ENCODE assay signal across 33 mouse cellular contexts in the genomic region with DNA sequence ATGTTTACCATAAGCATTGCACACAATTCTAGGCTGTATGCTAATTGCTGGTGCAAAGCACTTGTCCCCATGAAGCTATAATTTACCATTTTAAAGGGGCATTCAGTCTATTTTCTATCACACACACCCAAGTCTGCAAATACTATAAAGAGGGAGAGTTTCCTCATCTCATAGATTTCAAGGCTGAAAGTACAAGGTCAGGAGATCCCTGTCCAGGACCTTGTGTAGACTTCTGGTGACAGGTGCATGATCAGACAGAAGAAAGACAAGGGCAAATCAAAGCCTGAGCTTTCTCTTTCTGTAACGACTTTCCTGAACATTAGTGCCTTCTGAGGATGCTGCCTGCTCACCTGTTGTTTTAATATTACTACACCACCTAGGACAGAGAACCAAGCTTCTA.
"Had no signal": no experiment of that assay in that cellular context is flagged by ENCODE, and none has a peak within 500 bp of the region (broad histone marks: within the 10 kb centered on the region; RNA-seq: fewer than 3 reads in every experiment).

No protein-coding gene starts in this region.

- H3K27me3 ChIP-seq: heart, embryonic 12.5 days; heart, embryonic 13.5 days; heart, embryonic 15.5 days; hindbrain, embryonic 12.5 days; hindbrain, embryonic 13.5 days; hindbrain, embryonic 15.5 days; kidney, embryonic 15.5 days had no signal

- ATAC-seq: hindbrain, embryonic 16.5 days; hindbrain, postnatal 0 days; inflammation-experienced regulatory T-cells, adult 6 months had no signal

- H3K9me3 ChIP-seq: heart, embryonic 10.5 days; heart, embryonic 12.5 days; heart, embryonic 13.5 days; heart, embryonic 15.5 days; hindbrain, embryonic 10.5 days; hindbrain, embryonic 12.5 days; hindbrain, embryonic 13.5 days; hindbrain, embryonic 15.5 days; kidney, embryonic 15.5 days had no signal

- H3K27ac ChIP-seq: heart, embryonic 10.5 days; heart, embryonic 13.5 days; heart, embryonic 15.5 days; hindbrain, embryonic 10.5 days; hindbrain, embryonic 12.5 days; hindbrain, embryonic 13.5 days; hindbrain, embryonic 14.5 days; hindbrain, embryonic 15.5 days; hindbrain, postnatal 0 days; kidney, embryonic 15.5 days; kidney, postnatal 0 days; layer of hippocampus, adult 2 months; left cerebral cortex, adult 2 months had no signal

- H3K4me1 ChIP-seq: heart, embryonic 10.5 days; heart, embryonic 12.5 days; heart, embryonic 13.5 days; heart, embryonic 15.5 days; hindbrain, embryonic 10.5 days; hindbrain, embryonic 12.5 days; hindbrain, embryonic 13.5 days; hindbrain, embryonic 15.5 days; kidney, embryonic 15.5 days had no signal

- H3K4me2 ChIP-seq: heart, embryonic 11.5 days; heart, embryonic 12.5 days; heart, embryonic 13.5 days; heart, embryonic 15.5 days; hindbrain, embryonic 12.5 days; hindbrain, embryonic 13.5 days; hindbrain, embryonic 14.5 days; hindbrain, embryonic 15.5 days; kidney, embryonic 15.5 days had no signal

- H3K4me3 ChIP-seq: heart, embryonic 10.5 days; heart, embryonic 12.5 days; heart, embryonic 13.5 days; heart, embryonic 15.5 days; hindbrain, embryonic 10.5 days; hindbrain, embryonic 12.5 days; hindbrain, embryonic 13.5 days; hindbrain, embryonic 15.5 days; kidney, embryonic 15.5 days; layer of hippocampus, adult 2 months; left cerebral cortex, adult 2 months had no signal

- H3K9ac ChIP-seq: heart, embryonic 12.5 days; heart, embryonic 13.5 days; heart, embryonic 15.5 days; hindbrain, embryonic 12.5 days; hindbrain, embryonic 13.5 days; hindbrain, embryonic 14.5 days; hindbrain, embryonic 15.5 days; kidney, embryonic 15.5 days had no signal

- H3K36me3 ChIP-seq: heart, embryonic 10.5 days; heart, embryonic 12.5 days; heart, embryonic 13.5 days; heart, embryonic 15.5 days; hindbrain, embryonic 10.5 days; hindbrain, embryonic 12.5 days; hindbrain, embryonic 13.5 days; hindbrain, embryonic 15.5 days; kidney, embryonic 15.5 days had no signal

- DNase-seq: heart, postnatal 10 days; heart, postnatal 14 days; heart, postnatal 36 days; heart, postnatal 4 days; kidney, adult 11 months; kidney, adult 18-20 months; kidney, adult 2 months; kidney, adult 8-10 months; kidney, adult 9 months; kidney, postnatal 10 days; kidney, postnatal 14 days; kidney, postnatal 25 days; kidney, postnatal 36 days; kidney, postnatal 4 days; layer of hippocampus, adult 9-11 months; layer of hippocampus, postnatal 36 days had no signal
